ENCODE assay signal across 8 mouse cellular contexts in the genomic region with DNA sequence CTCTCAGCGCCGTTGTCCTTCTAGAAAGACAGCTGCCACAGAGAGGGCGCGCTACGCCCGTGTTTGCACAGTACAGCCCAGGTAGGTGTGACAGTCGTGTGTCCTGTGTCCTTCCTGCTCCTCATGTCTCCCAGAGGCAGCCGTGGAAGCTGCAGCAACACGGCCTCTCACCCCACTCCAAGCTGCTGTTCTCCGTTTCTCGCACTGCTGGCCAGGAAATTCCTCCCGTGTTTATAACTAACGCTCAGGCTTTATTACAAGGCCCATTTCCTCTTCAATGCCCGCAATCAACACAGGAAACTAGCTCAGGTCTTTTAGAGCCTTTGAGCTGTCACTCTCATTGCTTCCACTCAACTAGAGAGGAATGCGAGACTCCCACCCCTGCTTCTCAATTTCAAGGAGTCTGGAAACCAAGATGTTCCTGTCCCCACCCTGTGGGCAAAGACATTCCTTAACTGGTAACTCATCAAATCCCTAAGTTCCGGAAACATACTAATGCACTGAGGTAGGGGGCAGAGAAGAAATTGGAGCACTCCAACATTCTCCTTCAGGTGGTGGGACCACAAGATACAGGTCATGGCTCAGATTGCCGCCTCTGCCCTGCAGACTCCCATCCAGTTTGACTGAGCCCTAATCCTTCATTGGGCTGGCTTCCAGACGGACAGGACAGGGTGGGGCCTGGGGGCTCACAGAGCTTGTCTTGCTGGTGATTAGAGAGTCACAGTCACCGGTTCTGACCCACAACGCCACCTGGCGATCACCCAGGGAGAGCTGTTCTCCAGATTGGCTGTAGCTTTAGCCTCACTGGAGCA. TPM values are rescaled to one million over a fixed set of nuclear protein-coding genes. Genes with fewer than 3 reads are reported as not detected.
A peak's percentile ranks its signal among the peaks of the same experiment; 100 is the strongest.
DNase-seq lines count a peak whose midpoint lies in the region; ATAC-seq and TF ChIP-seq lines count a peak whose summit lies in the region.

No protein-coding gene starts in this region.

- no peak overlapping the region for H3K4me2 ChIP-seq in heart, embryonic 12.5 days
- no peak overlapping the region for H3K4me2 ChIP-seq in forebrain, postnatal 0 days (ENCODE audit: low read depth)
- H3K4me2 ChIP-seq in limb, embryonic 15.5 days = no peak overlapping the region
- H3K4me2 ChIP-seq in stomach, embryonic 14.5 days (replicated peaks; ENCODE audit: low read depth, low read length) = no peak overlapping the region

- peaks cover 38% of the 10 kb centered on the region for H3K27me3 ChIP-seq in heart, embryonic 12.5 days (replicated peaks)
- H3K27me3 ChIP-seq in forebrain, postnatal 0 days (ENCODE audit: insufficient read depth, low read length) = no peaks in the 10 kb centered on the region
- peaks cover 12% of the 10 kb centered on the region for H3K27me3 ChIP-seq in limb, embryonic 15.5 days
- peaks cover 3% of the 10 kb centered on the region; the same call in 1 of the 2 replicates for H3K27me3 ChIP-seq in stomach, embryonic 14.5 days (ENCODE audit: control insufficient read depth, insufficient read depth, low read length)

- peaks cover 38% of the 10 kb centered on the region for H3K4me1 ChIP-seq in heart, embryonic 12.5 days (replicated peaks)
- H3K4me1 ChIP-seq in forebrain, postnatal 0 days (ENCODE audit: insufficient read depth) = peaks cover 10% of the 10 kb centered on the region
- H3K4me1 ChIP-seq in limb, embryonic 15.5 days = peaks cover 22% of the 10 kb centered on the region
- peaks cover 4% of the 10 kb centered on the region for H3K4me1 ChIP-seq in stomach, embryonic 14.5 days (ENCODE audit: control insufficient read depth, insufficient read depth, low read length)

- no peak for DNase-seq in heart, postnatal 10 days
- DNase-seq in NIH3T3 (ENCODE audit: low read depth) = peak; percentile 78
- peak; percentile 34 for DNase-seq in forebrain, postnatal 0 days
- DNase-seq in right cerebral cortex, postnatal 25 days = no peak

- H3K36me3 ChIP-seq in heart, embryonic 12.5 days = no peaks in the 10 kb centered on the region
- no peaks in the 10 kb centered on the region for H3K36me3 ChIP-seq in forebrain, postnatal 0 days (ENCODE audit: insufficient read depth)
- H3K36me3 ChIP-seq in limb, embryonic 15.5 days = no peaks in the 10 kb centered on the region
- no peaks in the 10 kb centered on the region for H3K36me3 ChIP-seq in stomach, embryonic 14.5 days (ENCODE audit: control insufficient read depth, insufficient read depth, low read length)

- intact Hi-C loops in heart, postnatal 10 days (cut with DNase I) = no loop called here

- 0 out of 2 replicates have a peak, but pooled peaks have one; percentile 28 for TF ChIP-seq CTCF in forebrain, postnatal 0 days (IDR thresholded peaks at IDR 0.05; ENCODE audit: low read depth)

- H3K9me3 ChIP-seq in heart, embryonic 12.5 days (replicated peaks) = no peaks in the 10 kb centered on the region
- H3K9me3 ChIP-seq in forebrain, postnatal 0 days (ENCODE audit: low read length) = no peaks in the 10 kb centered on the region
- H3K9me3 ChIP-seq in limb, embryonic 15.5 days = no peaks in the 10 kb centered on the region
- H3K9me3 ChIP-seq in stomach, embryonic 14.5 days (ENCODE audit: control insufficient read depth, low read depth, low read length) = no peaks in the 10 kb centered on the region

- WGBS in heart, embryonic 12.5 days = 45% methylated on average over 21 of the region's 21 CpGs
- WGBS in forebrain, postnatal 0 days = 24% methylated on average over 21 of the region's 21 CpGs
- 27% methylated on average over 21 of the region's 21 CpGs for WGBS in limb, embryonic 15.5 days
- WGBS in stomach, embryonic 14.5 days = 34% methylated on average over 21 of the region's 21 CpGs

- no peak overlapping the region for H3K9ac ChIP-seq in heart, embryonic 12.5 days
- no peak overlapping the region for H3K9ac ChIP-seq in forebrain, postnatal 0 days
- H3K9ac ChIP-seq in limb, embryonic 15.5 days = no peak overlapping the region
- H3K9ac ChIP-seq in stomach, embryonic 14.5 days (replicated peaks; ENCODE audit: low read depth, low read length) = no peak overlapping the region

- H3K27ac ChIP-seq in heart, embryonic 12.5 days (ENCODE audit: poor library complexity, severe bottlenecking) = 0 out of 2 replicates have a peak overlapping the region, but pooled peaks have one; percentile 35
- no peak overlapping the region for H3K27ac ChIP-seq in forebrain, postnatal 0 days (ENCODE audit: low read depth, low read length)
- peak overlapping the region; percentile 47; the same call in 1 of the 2 replicates for H3K27ac ChIP-seq in limb, embryonic 15.5 days
- peak overlapping the region; percentile 44; the same call in 1 of the 2 replicates for H3K27ac ChIP-seq in stomach, embryonic 14.5 days (ENCODE audit: low read length)

- no peak overlapping the region for H3K4me3 ChIP-seq in heart, embryonic 12.5 days
- no peak overlapping the region for H3K4me3 ChIP-seq in forebrain, postnatal 0 days (ENCODE audit: low read depth, low read length)
- no peak overlapping the region for H3K4me3 ChIP-seq in limb, embryonic 15.5 days
- no peak overlapping the region for H3K4me3 ChIP-seq in stomach, embryonic 14.5 days (ENCODE audit: low read depth, low read length)

- ATAC-seq in heart, embryonic 12.5 days (ENCODE audit: insufficient number of reproducible peaks, low FRiP score) = peak; percentile 55; the same call in 1 of the 2 replicates
- no peak for ATAC-seq in forebrain, postnatal 0 days
- ATAC-seq in limb, embryonic 15.5 days (ENCODE audit: insufficient number of reproducible peaks, low FRiP score, low TSS enrichment, low read depth) = no peak
- no peak for ATAC-seq in stomach, embryonic 14.5 days (ENCODE audit: insufficient number of reproducible peaks, insufficient read depth, low FRiP score, low read depth)
- ATAC-seq in CD4-positive, CD25-positive, alpha-beta regulatory T cell, adult 4 months = no peak

RNA-seq across cellular contexts. Expression of gene Klhdc8a, which starts 5.9 kb away (rescaled TPM):
- 0.55 and 0.81 TPM in 2 replicates for polyA plus RNA-seq in heart, embryonic 12.5 days (2016; fragmentation: Nextera tagmentation; extraction: Ambion mirVana)
- 10 to 100 TPM; 17.7 to 27.5 TPM for total RNA-seq in heart, postnatal 10 days (2021)
- total RNA-seq in forebrain, postnatal 0 days (2014; rRNA removed) = 10.3 and 11.2 TPM in 2 replicates
- 4.5 and 6.3 TPM in 2 replicates for polyA plus RNA-seq in forebrain, postnatal 0 days (2015; fragmentation: Nextera tagmentation; extraction: Ambion mirVana)
- polyA plus RNA-seq in limb, embryonic 15.5 days (2015; fragmentation: Nextera tagmentation; extraction: Ambion mirVana) = 0.13 and 0.15 TPM in 2 replicates
- 0.10 TPM in 1 of 2 replicates, not detected in the other for polyA plus RNA-seq in stomach, embryonic 14.5 days (2014; fragmentation: Nextera tagmentation; extraction: Ambion mirVana)
- polyA plus RNA-seq in CD4-positive, CD25-positive, alpha-beta regulatory T cell, adult 4 months (2017; shearing (Covaris generic)) = under 1 TPM in 1 of 2 experiments, not detected in 1; 0.07 TPM

RNA-seq across cellular contexts. Expression of gene Nuak2, which starts 23.4 kb away (rescaled TPM):
- polyA plus RNA-seq in heart, embryonic 12.5 days (2016; fragmentation: Nextera tagmentation; extraction: Ambion mirVana) = 2.6 and 3.1 TPM in 2 replicates
- 1 to 10 TPM; 3.5 to 4.7 TPM for total RNA-seq in heart, postnatal 10 days (2021)
- 4.4 and 4.5 TPM in 2 replicates for total RNA-seq in forebrain, postnatal 0 days (2014; rRNA removed)
- 4.3 and 6.8 TPM in 2 replicates for polyA plus RNA-seq in forebrain, postnatal 0 days (2015; fragmentation: Nextera tagmentation; extraction: Ambion mirVana)
- 6.9 and 8.2 TPM in 2 replicates for polyA plus RNA-seq in limb, embryonic 15.5 days (2015; fragmentation: Nextera tagmentation; extraction: Ambion mirVana)
- polyA plus RNA-seq in stomach, embryonic 14.5 days (2014; fragmentation: Nextera tagmentation; extraction: Ambion mirVana) = 4.2 and 4.5 TPM in 2 replicates
- 1 to 10 TPM; 2.0 to 4.3 TPM for polyA plus RNA-seq in CD4-positive, CD25-positive, alpha-beta regulatory T cell, adult 4 months (2017; shearing (Covaris generic))

Comparison
In these comparisons a context has a peak if more than half of its experiments do, and no peak if none do; other contexts are left out.
1. DNase-seq: peak in NIH3T3 (single experiment) and forebrain, postnatal 0 days (single experiment); none in heart, postnatal 10 days (0 of 2) and right cerebral cortex, postnatal 25 days (single experiment).